Mouse (Mus musculus) brain, embryonic 14.5 days (tissue): ENCODE measurements around the gene Lamp5.

Experiments
- CTCF ChIP-seq: fragments of 200-500 bp; IDR thresholded peaks from 2 replicates; pipeline ENCODE4 v1.5.1; 2012; ENCODE audit warnings: inconsistent platforms, mild to moderate bottlenecking, moderate library complexity, borderline replicate concordance; ENCODE audit not compliant: insufficient read depth, insufficient read length; ENCODE audit errors: extremely low read depth
- POLR2A ChIP-seq: fragments of 200-500 bp; IDR thresholded peaks from 2 replicates; pipeline ENCODE4 v1.6.1; 2012; ENCODE audit warnings: mild to moderate bottlenecking, inconsistent platforms, borderline replicate concordance; ENCODE audit not compliant: poor library complexity, insufficient read depth, insufficient read length, severe bottlenecking; ENCODE audit errors: extremely low read depth

GRCm38 (mm10) chr2:136006280-136006679 lies 45.8 kb upstream of the Lamp5 start:
- TF ChIP-seq CTCF (no peak), POLR2A (no peak)
